Mouse (Mus musculus): ENCODE measurements around the gene Cd300a. TPM values are rescaled to one million over a fixed set of nuclear protein-coding genes. Genes with fewer than 3 reads are reported as not detected.

Gene Cd300a
- polyA plus RNA-seq, 1 experiment, result 1.1 TPM

- H3K4me1 ChIP-seq (ENCODE audit: control insufficient read depth, insufficient read depth, insufficient read length, low read length), result no peaks in the 10 kb centered on the region
- no peak overlapping the region for H3K4me3 ChIP-seq (ENCODE audit: insufficient read depth, low read depth, low read length)
- no peak overlapping the region for H3K27ac ChIP-seq (replicated peaks; ENCODE audit: low read depth, low read length)
These were observed 33.7 kb upstream of the Cd300a start for GRCm38 (mm10) chr11:114856125-114856524.

- no peak overlapping the region for H3K4me3 ChIP-seq (ENCODE audit: insufficient read depth, low read depth, low read length)
- no peak overlapping the region for H3K27ac ChIP-seq (replicated peaks; ENCODE audit: low read depth, low read length)
- no peaks in the 10 kb centered on the region for H3K4me1 ChIP-seq (ENCODE audit: control insufficient read depth, insufficient read depth, insufficient read length, low read length)
These were observed 31.2 kb upstream of the Cd300a start for GRCm38 (mm10) chr11:114858641-114859040.

- no peak overlapping the region for H3K4me3 ChIP-seq (ENCODE audit: insufficient read depth, low read depth, low read length)
- H3K27ac ChIP-seq (replicated peaks; ENCODE audit: low read depth, low read length), result no peak overlapping the region
- H3K4me1 ChIP-seq (ENCODE audit: control insufficient read depth, insufficient read depth, insufficient read length, low read length), result no peaks in the 10 kb centered on the region
These were observed 28.8 kb upstream of the Cd300a start for GRCm38 (mm10) chr11:114861057-114861456.

- H3K4me1 ChIP-seq (ENCODE audit: control insufficient read depth, insufficient read depth, insufficient read length, low read length), result no peaks in the 10 kb centered on the region
These were observed 27.2 kb upstream of the Cd300a start for GRCm38 (mm10) chr11:114862687-114863086.

GRCm38 (mm10) chr11:114863918-114864420 lies 25.9 kb upstream of the Cd300a start:
- H3K4me1 ChIP-seq (ENCODE audit: control insufficient read depth, insufficient read depth, insufficient read length, low read length), result no peaks in the 10 kb centered on the region
- no peak overlapping the region for H3K4me3 ChIP-seq (ENCODE audit: insufficient read depth, low read depth, low read length)
- H3K27ac ChIP-seq (replicated peaks; ENCODE audit: low read depth, low read length), result no peak overlapping the region

More at GRCm38 (mm10) chr11:114862687-114863086, 27.2 kb upstream of the Cd300a start:
- Histone ChIP-seq H3K4me3 (ENCODE audit: insufficient read depth, low read depth, low read length) (no peak overlapping the region), H3K27ac (replicated peaks; ENCODE audit: low read depth, low read length) (no peak overlapping the region)

GRCm38 (mm10) chr11:114865999-114866398 lies 23.8 kb upstream of the Cd300a start:
- Histone ChIP-seq H3K4me1 (ENCODE audit: control insufficient read depth, insufficient read depth, insufficient read length, low read length) (no peaks in the 10 kb centered on the region), H3K27ac (replicated peaks; ENCODE audit: low read depth, low read length) (peak overlapping the region; percentile 48), H3K4me3 (ENCODE audit: insufficient read depth, low read depth, low read length) (no peak overlapping the region)

DNA sequence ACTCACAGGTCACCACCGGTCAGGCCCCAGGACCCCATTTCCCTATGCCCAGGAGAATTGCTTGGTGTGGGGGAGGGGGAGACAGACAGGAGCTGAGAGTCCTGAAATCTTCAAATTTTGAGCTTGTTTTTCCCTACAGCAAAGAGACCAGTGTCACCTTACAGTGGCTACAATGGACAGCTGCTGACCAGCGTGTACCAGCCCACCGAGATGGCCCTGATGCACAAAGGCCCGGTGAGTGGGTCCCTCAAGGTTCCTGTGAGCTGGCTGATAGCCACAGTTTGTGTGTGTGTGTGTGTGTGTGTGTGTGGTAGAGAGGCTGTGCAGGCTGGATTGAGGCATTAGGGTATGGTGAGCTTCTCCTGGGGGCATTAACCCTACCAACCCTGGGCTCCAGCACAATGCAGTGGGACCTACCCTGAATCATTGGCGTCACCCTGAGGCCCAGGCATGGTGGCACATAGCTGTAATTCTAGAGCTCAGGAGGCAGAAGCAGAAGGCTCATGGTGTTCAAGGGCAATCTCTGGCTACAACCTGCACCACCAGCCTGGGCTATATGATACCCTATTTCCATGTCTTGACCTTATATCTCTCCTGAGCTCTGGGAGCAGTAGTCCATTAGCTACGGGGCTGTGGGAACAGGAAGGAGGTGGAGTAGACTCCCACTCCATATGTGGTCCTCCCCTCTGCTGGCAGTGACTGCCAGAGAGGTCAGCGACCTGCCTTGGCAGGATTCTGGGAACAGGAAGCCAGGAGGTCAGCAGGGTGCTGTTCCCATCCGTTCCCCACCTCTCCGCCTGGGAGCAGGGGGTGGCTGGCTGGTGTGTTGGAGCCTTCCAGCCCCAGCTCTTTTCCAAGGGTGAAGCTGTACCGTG lies 23.1 kb upstream of the Cd300a start:
- Histone ChIP-seq H3K4me1 (ENCODE audit: control insufficient read depth, insufficient read depth, insufficient read length, low read length) (no peaks in the 10 kb centered on the region), H3K4me3 (ENCODE audit: insufficient read depth, low read depth, low read length) (no peak overlapping the region), H3K27ac (replicated peaks; ENCODE audit: low read depth, low read length) (peak overlapping the region; percentile 48)

GRCm38 (mm10) chr11:114867361-114868235 lies 22.2 kb upstream of the Cd300a start:
- Histone ChIP-seq H3K4me3 (ENCODE audit: insufficient read depth, low read depth, low read length) (no peak overlapping the region), H3K27ac (replicated peaks; ENCODE audit: low read depth, low read length) (peak overlapping the region; percentile 57), H3K4me1 (ENCODE audit: control insufficient read depth, insufficient read depth, insufficient read length, low read length) (no peaks in the 10 kb centered on the region)

GRCm38 (mm10) chr11:114868280-114868679 lies 21.6 kb upstream of the Cd300a start:
- H3K27ac ChIP-seq (replicated peaks; ENCODE audit: low read depth, low read length), result no peak overlapping the region
- H3K4me3 ChIP-seq (ENCODE audit: insufficient read depth, low read depth, low read length), result no peak overlapping the region
- H3K4me1 ChIP-seq (ENCODE audit: control insufficient read depth, insufficient read depth, insufficient read length, low read length), result no peaks in the 10 kb centered on the region

DNA sequence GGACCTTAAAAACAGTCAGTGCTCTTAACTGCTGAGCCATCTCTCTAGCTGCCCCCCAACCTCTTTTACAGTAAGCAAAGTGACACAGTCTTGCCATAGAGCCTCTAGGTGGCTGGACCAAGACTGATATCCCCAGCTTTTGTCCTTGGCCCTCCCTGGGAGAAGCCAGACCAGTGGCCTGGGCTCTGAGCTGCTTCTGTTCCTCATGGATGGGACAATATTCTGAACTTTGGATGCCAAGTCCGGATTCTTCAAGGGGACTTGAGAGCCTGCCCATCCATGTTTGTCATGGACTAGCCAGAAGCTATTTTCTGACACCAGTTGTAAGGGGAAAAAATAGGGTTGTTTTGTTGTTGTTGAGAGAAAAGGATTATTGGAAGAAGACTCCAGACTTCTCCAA lies 20.1 kb upstream of the Cd300a start:
- H3K27ac ChIP-seq (replicated peaks; ENCODE audit: low read depth, low read length), result no peak overlapping the region
- H3K4me3 ChIP-seq (ENCODE audit: insufficient read depth, low read depth, low read length), result no peak overlapping the region
- 0 out of 2 replicates have a peak, but pooled peaks cover 2% of the 10 kb centered on the region for H3K4me1 ChIP-seq (ENCODE audit: control insufficient read depth, insufficient read depth, insufficient read length, low read length)

- Histone ChIP-seq H3K4me1 (ENCODE audit: control insufficient read depth, insufficient read depth, insufficient read length, low read length) (0 out of 2 replicates have a peak, but pooled peaks cover 2% of the 10 kb centered on the region), H3K27ac (replicated peaks; ENCODE audit: low read depth, low read length) (no peak overlapping the region), H3K4me3 (ENCODE audit: insufficient read depth, low read depth, low read length) (no peak overlapping the region)
These were observed 18.3 kb upstream of the Cd300a start for GRCm38 (mm10) chr11:114871540-114871939.

GRCm38 (mm10) chr11:114873022-114873817 lies 16.6 kb upstream of the Cd300a start:
- Histone ChIP-seq H3K27ac (replicated peaks; ENCODE audit: low read depth, low read length) (no peak overlapping the region), H3K4me3 (ENCODE audit: insufficient read depth, low read depth, low read length) (no peak overlapping the region), H3K4me1 (ENCODE audit: control insufficient read depth, insufficient read depth, insufficient read length, low read length) (peaks cover 5% of the 10 kb centered on the region; the same call in 1 of the 2 replicates)

DNA sequence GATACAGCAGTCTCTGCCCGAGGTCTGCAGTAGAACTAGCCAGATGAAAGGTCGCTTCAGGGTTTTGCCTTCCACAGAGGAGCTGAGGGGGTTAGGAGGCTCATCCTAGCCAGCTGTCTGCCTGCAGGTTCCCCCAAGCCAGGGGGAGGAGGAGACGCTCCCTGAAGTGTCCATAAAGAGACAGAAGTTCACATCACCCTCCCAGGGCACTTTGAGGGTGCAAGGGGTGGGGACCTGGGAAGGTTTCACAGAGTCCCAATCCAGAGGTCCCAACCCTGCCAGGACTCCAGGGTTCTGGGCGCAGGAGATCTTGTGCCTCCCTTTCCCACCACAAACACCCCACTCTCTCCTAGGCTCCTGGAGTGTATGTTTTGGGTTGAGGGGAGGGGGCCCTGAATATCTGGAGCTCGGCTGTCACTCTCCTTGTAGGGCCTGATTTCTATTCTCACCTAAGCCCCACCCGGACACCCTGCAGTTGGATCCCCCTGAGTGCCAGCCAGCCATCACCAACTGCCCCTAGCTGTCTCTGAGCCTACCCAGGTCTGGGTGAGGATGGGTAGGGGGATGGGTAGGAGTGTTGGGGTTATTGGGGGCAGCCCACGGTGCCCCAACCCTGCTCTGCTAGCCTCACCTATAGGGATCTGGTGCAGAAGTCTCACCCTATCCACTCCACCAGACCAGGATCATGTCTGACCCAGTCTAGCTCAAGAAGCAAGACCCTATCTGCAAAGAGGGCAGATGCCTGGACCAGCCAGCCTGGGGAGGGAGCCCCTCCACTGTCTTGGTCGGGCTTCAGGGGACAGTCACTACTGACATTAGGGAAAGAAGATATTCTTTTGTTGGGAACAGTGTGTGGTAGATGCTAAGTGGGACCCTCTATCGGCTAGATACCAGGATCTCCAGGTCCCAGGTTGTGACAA lies 15.4 kb upstream of the Cd300a start:
- H3K4me1 ChIP-seq (ENCODE audit: control insufficient read depth, insufficient read depth, insufficient read length, low read length), result peaks cover 5% of the 10 kb centered on the region; the same call in 1 of the 2 replicates
- H3K4me3 ChIP-seq (ENCODE audit: insufficient read depth, low read depth, low read length), result no peak overlapping the region
- H3K27ac ChIP-seq (replicated peaks; ENCODE audit: low read depth, low read length), result no peak overlapping the region

Measured in brown adipose tissue, adult 24 weeks (tissue).